Mouse (Mus musculus) kidney, postnatal 0 days (tissue): ENCODE measurements around the gene Zfp37. TPM values are rescaled to one million over a fixed set of nuclear protein-coding genes. Genes with fewer than 3 reads are reported as not detected.

Experiments used
- ATAC-seq: fragments of 200-750 bp; cut with Nextera tagmentation; replicated peaks from 2 replicates; pipeline ENCODE4 v1.8.0; 2017; ENCODE audit warnings: low read depth, moderate number of reproducible peaks, moderate TSS enrichment, moderate library complexity; ENCODE audit not compliant: low FRiP score
- DNase-seq: peaks from one replicate; pipeline ENCODE4 v3.0.0-alpha.2; 2016; ENCODE audit warnings: low spot score
- H3K27ac ChIP-seq: fragments of 300-500 bp; sonication (generic); 2 replicates; pipeline ENCODE4 v1.5.1; 2014; ENCODE audit warnings: mild to moderate bottlenecking
- H3K27me3 ChIP-seq: fragments of 300-500 bp; sonication (generic); 2 replicates; pipeline ENCODE4 v1.6.1; 2014; ENCODE audit warnings: low read length, mixed read lengths; ENCODE audit not compliant: insufficient read depth
- H3K36me3 ChIP-seq: fragments of 300-500 bp; sonication (generic); 2 replicates; pipeline ENCODE4 v1.6.1; 2014; ENCODE audit warnings: low read length, mixed read lengths; ENCODE audit not compliant: insufficient read depth
- H3K4me1 ChIP-seq: fragments of 300-500 bp; sonication (generic); replicated peaks from 2 replicates; pipeline ENCODE4 v1.6.1; 2014; ENCODE audit warnings: antibody characterized with exemption, low read length, mixed read lengths; ENCODE audit not compliant: insufficient read depth
- H3K4me2 ChIP-seq: fragments of 300-500 bp; sonication (generic); 2 replicates; pipeline ENCODE4 v1.6.1; 2014; ENCODE audit warnings: mild to moderate bottlenecking, low read length, moderate library complexity, mixed read lengths
- H3K4me3 ChIP-seq: fragments of 300-500 bp; sonication (generic); replicated peaks from 2 replicates; pipeline ENCODE4 v1.5.1; 2014; ENCODE audit warnings: low read depth, low read length
- H3K9ac ChIP-seq: fragments of 300-500 bp; sonication (generic); 2 replicates; pipeline ENCODE4 v1.6.1; 2014; ENCODE audit warnings: low read depth, low read length
- H3K9me3 ChIP-seq: fragments of 300-500 bp; sonication (generic); replicated peaks from 2 replicates; pipeline ENCODE4 v1.6.1; 2016; ENCODE audit warnings: low read length, inconsistent platforms, mixed read lengths
- CTCF ChIP-seq: IDR thresholded peaks from 2 replicates; pipeline ENCODE4 v1.5.1; 2016; ENCODE audit warnings: antibody characterized with exemption, low read depth, mild to moderate bottlenecking, moderate library complexity
- WGBS: fragments of 180-500 bp; shearing (Covaris S2); extraction: QIAGEN DNeasy Blood & Tissue Kit; methylation state at CpG from one replicate; pipeline ENCODE4 v1.1.7; 2014; 5-methylcytosine and 5-hydroxymethylcytosine counted together
- polyA plus RNA-seq: library from polyadenylated mRNA; unstranded; fragments of >200 nt; fragmentation: Nextera tagmentation; extraction: Ambion mirVana; gene quantifications from 2 replicates; pipeline ENCODE4 v1.2.1, GENCODE M21; 2015

Zfp37 gene
- polyA plus RNA-seq, result 6.6 and 7.0 TPM in 2 replicates

DNA sequence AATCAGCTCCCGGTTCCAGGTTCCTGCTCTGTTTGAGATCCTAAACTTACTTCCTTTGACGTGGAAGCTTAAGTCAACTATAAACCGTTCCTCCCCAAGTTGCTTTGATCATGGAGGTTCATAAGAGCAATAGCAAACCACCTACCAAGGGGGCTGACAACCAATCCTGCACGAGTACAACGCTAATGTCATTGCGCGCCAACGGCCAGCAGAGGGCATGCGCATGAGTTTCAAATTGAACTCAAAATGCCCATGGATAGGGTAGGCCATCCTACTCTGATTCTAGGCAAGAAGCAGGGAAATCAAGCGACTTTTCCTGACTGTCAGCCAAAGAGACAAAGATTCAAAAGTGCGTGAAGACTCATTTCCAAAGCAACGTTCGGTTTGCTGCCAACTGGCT lies at the start of gene Zfp37:
Gene Zfp37, minus strand, starts transcription at position 279 of the 400 bp plus-strand sequence.
- ATAC-seq, result no peak
- H3K4me1 ChIP-seq, result no peaks in the 10 kb centered on the region
- no peak for DNase-seq
- no peak within 1 kb of the TSS for H3K4me3 ChIP-seq
- no peaks in the 10 kb centered on the region for H3K27me3 ChIP-seq
- H3K36me3 ChIP-seq, result no peaks in the 10 kb centered on the region
- H3K9ac ChIP-seq, result no peak within 1 kb of the TSS
- WGBS, result 73% methylated on average over 13 of the region's 13 CpGs
- no peaks in the 10 kb centered on the region for H3K9me3 ChIP-seq
- no peak within 1 kb of the TSS for H3K4me2 ChIP-seq
- H3K27ac ChIP-seq, result no peak within 1 kb of the TSS
- TF ChIP-seq CTCF, result peak; percentile 33; the same call in 1 of the 2 replicates

DNA sequence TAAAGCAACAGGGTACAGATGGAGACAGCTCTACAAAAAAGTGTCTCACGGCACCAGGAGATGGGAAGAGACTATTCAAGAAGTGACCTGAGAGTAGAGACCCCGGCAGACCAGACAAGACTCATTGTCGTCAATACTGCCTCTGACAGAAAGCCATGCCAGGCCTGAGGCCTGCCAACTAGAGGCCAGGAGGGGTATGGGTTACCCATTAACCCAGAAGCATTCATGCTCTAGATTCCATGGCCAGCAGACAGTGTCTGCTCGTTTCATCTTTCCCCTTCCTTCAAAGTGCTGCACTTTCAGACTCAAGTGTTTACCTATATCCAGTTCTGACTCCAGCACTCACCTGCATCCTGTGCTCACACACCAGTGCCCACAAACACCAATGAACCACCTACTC lies 47.2 kb upstream of the Zfp37 start:
- Histone ChIP-seq H3K27me3 (no peaks in the 10 kb centered on the region), H3K4me2 (no peak overlapping the region), H3K36me3 (no peaks in the 10 kb centered on the region), H3K9me3 (no peaks in the 10 kb centered on the region), H3K4me3 (no peak overlapping the region), H3K9ac (no peak overlapping the region), H3K4me1 (no peaks in the 10 kb centered on the region; the same call in 1 of the 2 replicates), H3K27ac (peak overlapping the region; percentile 50; the same call in 1 of the 2 replicates)
- TF ChIP-seq CTCF, result peak; percentile 36; the same call in 1 of the 2 replicates
- peak; percentile 51 for DNase-seq
- 67% methylated on average over 4 of the region's 4 CpGs for WGBS
- ATAC-seq, result peak; percentile 79

GRCm38 (mm10) chr4:62277222-62277621 lies 46.4 kb upstream of the Zfp37 start:
- Histone ChIP-seq H3K4me2 (no peak overlapping the region), H3K36me3 (no peaks in the 10 kb centered on the region), H3K9ac (no peak overlapping the region), H3K4me1 (no peaks in the 10 kb centered on the region; the same call in 1 of the 2 replicates), H3K27ac (no peak overlapping the region), H3K9me3 (no peaks in the 10 kb centered on the region), H3K27me3 (no peaks in the 10 kb centered on the region), H3K4me3 (no peak overlapping the region)
- peak; percentile 23; the same call in 1 of the 2 replicates for TF ChIP-seq CTCF
- ATAC-seq, result no peak
- no peak for DNase-seq
- 78% methylated on average over 3 of the region's 3 CpGs for WGBS

GRCm38 (mm10) chr4:62276642-62277041 lies 45.8 kb upstream of the Zfp37 start:
- H3K9me3 ChIP-seq, result no peaks in the 10 kb centered on the region
- no peak for TF ChIP-seq CTCF
- no peak overlapping the region for H3K4me2 ChIP-seq
- DNase-seq (no peak), ATAC-seq (no peak)
- H3K4me3 ChIP-seq, result no peak overlapping the region
- H3K27ac ChIP-seq, result no peak overlapping the region
- no peaks in the 10 kb centered on the region for H3K27me3 ChIP-seq
- WGBS, result 84% methylated on average over 10 of the region's 10 CpGs
- H3K4me1 ChIP-seq, result no peaks in the 10 kb centered on the region; the same call in 1 of the 2 replicates
- no peaks in the 10 kb centered on the region for H3K36me3 ChIP-seq
- H3K9ac ChIP-seq, result no peak overlapping the region

DNA sequence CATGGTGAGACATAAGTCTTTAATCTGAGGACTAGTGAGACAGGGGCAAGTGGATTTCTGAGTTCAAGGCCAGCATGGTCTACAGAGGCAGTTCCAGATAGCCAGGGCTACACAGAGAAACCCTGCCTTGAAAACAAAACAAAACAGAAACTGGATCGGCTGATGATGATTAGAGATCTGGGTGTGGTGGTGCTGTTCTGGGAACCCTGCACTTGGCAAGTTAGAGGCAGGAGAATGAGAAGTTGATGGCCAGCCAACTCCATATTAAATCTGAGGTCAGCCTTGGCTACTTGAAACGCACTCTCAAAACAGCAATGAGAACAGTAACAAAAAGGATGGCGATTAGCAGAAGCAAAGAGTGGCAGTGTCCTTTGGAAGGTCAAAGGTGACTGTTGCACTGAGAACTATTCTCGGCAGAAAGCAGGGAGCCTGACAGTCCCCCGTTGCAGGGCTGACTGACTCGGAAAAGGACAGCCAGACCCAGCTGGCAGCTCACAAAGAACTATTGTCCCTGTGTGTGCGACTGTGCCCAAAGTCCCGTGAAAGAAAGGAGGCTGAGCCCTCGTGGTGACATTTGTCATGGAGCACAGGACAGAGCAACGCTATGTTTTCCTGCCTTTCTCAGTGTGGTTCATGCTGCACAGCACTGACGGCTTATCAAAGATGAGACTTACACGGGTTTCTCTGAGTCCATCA lies 44.1 kb upstream of the Zfp37 start:
- DNase-seq, result no peak
- H3K36me3 ChIP-seq, result no peaks in the 10 kb centered on the region
- no peak overlapping the region for H3K27ac ChIP-seq
- no peaks in the 10 kb centered on the region for H3K27me3 ChIP-seq
- no peak overlapping the region for H3K9ac ChIP-seq
- TF ChIP-seq CTCF, result no peak
- no peaks in the 10 kb centered on the region for H3K9me3 ChIP-seq
- H3K4me2 ChIP-seq, result no peak overlapping the region
- ATAC-seq, result no peak
- WGBS, result 26% methylated on average over 12 of the region's 12 CpGs
- no peaks in the 10 kb centered on the region; the same call in 1 of the 2 replicates for H3K4me1 ChIP-seq
- no peak overlapping the region for H3K4me3 ChIP-seq

DNA sequence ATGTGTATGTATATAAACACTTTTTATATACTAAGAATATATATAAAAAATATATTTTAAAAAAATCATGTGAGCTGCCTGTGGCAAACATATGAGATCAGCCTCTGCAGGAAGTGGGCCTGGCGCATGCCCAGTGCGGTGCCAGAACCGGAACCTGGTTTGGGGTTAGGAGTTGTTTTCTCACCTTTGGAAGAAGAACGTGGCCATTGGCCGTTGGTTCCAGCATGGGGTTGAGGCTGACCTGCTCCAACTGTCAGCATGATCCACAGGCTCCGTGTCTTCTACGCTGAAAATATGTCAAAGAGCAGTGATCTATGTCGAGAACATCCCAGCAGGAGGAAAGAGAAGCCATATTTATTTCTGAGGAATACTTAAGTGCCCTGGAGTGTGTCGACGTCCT lies 43.1 kb upstream of the Zfp37 start:
- Histone ChIP-seq H3K9me3 (no peaks in the 10 kb centered on the region), H3K4me3 (no peak overlapping the region), H3K4me2 (no peak overlapping the region), H3K27me3 (no peaks in the 10 kb centered on the region), H3K27ac (no peak overlapping the region), H3K9ac (no peak overlapping the region), H3K36me3 (no peaks in the 10 kb centered on the region), H3K4me1 (no peaks in the 10 kb centered on the region; the same call in 1 of the 2 replicates)
- ATAC-seq (no peak), DNase-seq (no peak)
- TF ChIP-seq CTCF, result no peak
- 84% methylated on average over 10 of the region's 10 CpGs for WGBS
